In the genomic region with DNA sequence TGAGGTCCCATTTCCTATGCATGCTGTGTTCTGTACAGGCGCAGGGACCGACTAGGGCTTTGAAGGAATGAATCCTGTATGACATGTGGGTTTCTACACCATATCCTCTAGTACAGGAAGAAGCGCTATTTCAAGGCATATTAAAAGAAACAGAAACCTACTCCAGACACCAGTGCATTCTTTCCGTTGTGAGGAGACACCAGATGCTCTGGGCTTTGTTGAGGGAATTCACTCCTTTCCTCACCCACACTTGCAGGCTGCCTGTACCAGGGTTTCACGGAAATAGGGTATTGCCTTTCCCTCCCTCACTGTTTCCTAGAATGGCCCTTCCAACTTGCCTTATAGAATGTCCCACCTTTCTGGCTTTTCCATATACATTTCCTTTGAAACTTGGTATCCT, we compare ENCODE assay signal across 11 mouse cellular contexts.
"Had no signal": no experiment of that assay in that cellular context is flagged by ENCODE, and none has a peak within 500 bp of the region (broad histone marks: within the 10 kb centered on the region; RNA-seq: fewer than 3 reads in every experiment).

No protein-coding gene starts in this region.

- DNase-seq: kidney, adult 8-10 months; kidney, postnatal 25 days; layer of hippocampus, postnatal 36 days; liver; lung, adult 18-20 months; lung, postnatal 10 days; lung, postnatal 36 days; retina, postnatal 1 day; thymus, adult 2 months; thymus, postnatal 14 days; thymus, postnatal 4 days had no signal
